Mouse (Mus musculus): ENCODE results near the gene Prrg4. TPM values are rescaled to one million over a fixed set of nuclear protein-coding genes. Genes with fewer than 3 reads are reported as not detected.
"Not testable (repeated sequence)": the region's sequence is repeated elsewhere in the genome, so short reads cannot be mapped to it uniquely, and the experiment has no call there.

Prrg4 gene
- total and polyA plus RNA-seq, 3 experiments = not detected

- H3K4me1 ChIP-seq (ENCODE audit: control insufficient read depth in 1 of 2, insufficient read depth in 2 of 2, low read length in 2 of 2); H3K4me3 ChIP-seq (ENCODE audit: control insufficient read depth in 1 of 2, insufficient read depth in 1 of 2, low read depth in 2 of 2, low read length in 2 of 2); H3K9ac ChIP-seq (ENCODE audit: control insufficient read depth, low read depth, low read length, poor library complexity, severe bottlenecking); DNase-seq (ENCODE audit: low read depth, low spot score); H3K9me3 ChIP-seq (replicated peaks; ENCODE audit: insufficient read depth, low read length); H3K27ac ChIP-seq (ENCODE audit: control insufficient read depth, low read depth, low read length); H3K27me3 ChIP-seq (ENCODE audit: control insufficient read depth in 1 of 2, insufficient read depth in 2 of 2, low read length in 2 of 2); H3K36me3 ChIP-seq (ENCODE audit: control insufficient read depth in 1 of 2, insufficient read depth in 2 of 2, low read length in 2 of 2); H3K79me2 ChIP-seq (ENCODE audit: control insufficient read depth, insufficient read depth, low read length, poor library complexity): not testable (repeated sequence)
- peak; percentile 64 for TF ChIP-seq TBP (IDR thresholded peaks at IDR 0.05; ENCODE audit: low read depth, low read length)
Observed at GRCm38 (mm10) chr2:104887331-104887730, 37.7 kb upstream of the Prrg4 start.

DNA sequence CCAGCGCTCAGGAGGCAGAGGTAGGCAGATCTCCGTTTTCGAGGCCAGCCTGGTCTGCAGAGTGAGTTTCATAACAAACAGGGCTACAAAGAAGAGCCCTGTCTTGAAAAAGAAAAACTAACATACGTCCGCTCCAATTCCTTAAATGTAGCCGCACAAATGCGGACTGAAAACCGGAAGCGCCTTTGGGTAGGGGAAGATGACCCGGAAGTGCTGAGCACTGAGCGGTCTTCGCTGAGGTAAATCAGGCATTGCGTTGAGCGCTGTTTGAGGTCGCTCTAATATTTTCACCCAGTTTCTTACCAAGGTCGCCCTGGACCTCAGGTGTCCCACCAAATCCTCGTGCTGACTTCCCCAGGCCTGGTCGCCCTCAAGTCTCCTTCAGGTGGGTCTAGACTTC is 36.4 kb upstream of the Prrg4 start:
- Histone ChIP-seq H3K27ac (ENCODE audit: control insufficient read depth, low read depth, low read length) (no peak overlapping the region), H3K4me1 (ENCODE audit: control insufficient read depth in 1 of 2, insufficient read depth in 2 of 2, low read length in 2 of 2) (no peaks in the 10 kb centered on the region), H3K79me2 (ENCODE audit: control insufficient read depth, insufficient read depth, low read length, poor library complexity) (no peaks in the 10 kb centered on the region), H3K4me3 (ENCODE audit: control insufficient read depth in 1 of 2, insufficient read depth in 1 of 2, low read depth in 2 of 2, low read length in 2 of 2) (no peak overlapping the region), H3K9me3 (replicated peaks; ENCODE audit: insufficient read depth, low read length) (no peaks in the 10 kb centered on the region), H3K9ac (ENCODE audit: control insufficient read depth, low read depth, low read length, poor library complexity, severe bottlenecking) (no peak overlapping the region), H3K27me3 (ENCODE audit: control insufficient read depth in 1 of 2, insufficient read depth in 2 of 2, low read length in 2 of 2) (peaks cover 2 to 7% of the 10 kb centered on the region in 2 experiments), H3K36me3 (ENCODE audit: control insufficient read depth in 1 of 2, insufficient read depth in 2 of 2, low read length in 2 of 2) (no peaks in the 10 kb centered on the region)
- no peak for DNase-seq (ENCODE audit: low read depth, low spot score)
- TF ChIP-seq RAD21 (IDR thresholded peaks at IDR 0.05; ENCODE audit: low read depth, low read length) (no peak), CHD2 (IDR thresholded peaks at IDR 0.05; ENCODE audit: low read length) (no peak), MAX (IDR thresholded peaks at IDR 0.05; ENCODE audit: low read length) (no peak), CHD1 (IDR thresholded peaks at IDR 0.05; ENCODE audit: low read depth, low read length) (no peak), POLR2A (IDR thresholded peaks at IDR 0.05; ENCODE audit: control insufficient read depth in 1 of 2, insufficient read depth in 1 of 2, low read depth in 1 of 2, low read length in 2 of 2, poor library complexity in 1 of 2) (no peak)

GRCm38 (mm10) chr2:104878794-104879193 is 29.1 kb upstream of the Prrg4 start:
- no peak overlapping the region for H3K4me3 ChIP-seq (ENCODE audit: control insufficient read depth in 1 of 2, insufficient read depth in 1 of 2, low read depth in 2 of 2, low read length in 2 of 2)
- H3K4me1 ChIP-seq (ENCODE audit: control insufficient read depth in 1 of 2, insufficient read depth in 2 of 2, low read length in 2 of 2) = no peaks in the 10 kb centered on the region
- no peak for TF ChIP-seq USF2 (IDR thresholded peaks at IDR 0.05; ENCODE audit: borderline replicate concordance in 1 of 2, insufficient read depth in 1 of 2, low read depth in 1 of 2, low read length in 2 of 2)
- no peak for TF ChIP-seq ZNF384 (IDR thresholded peaks at IDR 0.05; ENCODE audit: low read depth, low read length)
- TF ChIP-seq ETS1 (IDR thresholded peaks at IDR 0.05; ENCODE audit: low read depth, low read length) = no peak
- no peak for TF ChIP-seq POLR2A (IDR thresholded peaks at IDR 0.05; ENCODE audit: control insufficient read depth in 1 of 2, insufficient read depth in 1 of 2, low read depth in 1 of 2, low read length in 2 of 2, poor library complexity in 1 of 2)
- TF ChIP-seq TCF12 (IDR thresholded peaks at IDR 0.05; ENCODE audit: low read depth, low read length) = no peak
- no peak for TF ChIP-seq TAL1 (IDR thresholded peaks at IDR 0.05; ENCODE audit: low read length)
- TF ChIP-seq MAFK (IDR thresholded peaks at IDR 0.05; ENCODE audit: borderline replicate concordance, low read depth, low read length) = no peak
- TF ChIP-seq POLR2AphosphoS2 (IDR thresholded peaks at IDR 0.05; ENCODE audit: low read length) = no peak
- TF ChIP-seq POLR2AphosphoS5 (IDR thresholded peaks at IDR 0.05; ENCODE audit: borderline replicate concordance, low read depth, low read length) = no peak
- no peak for TF ChIP-seq GABPA (IDR thresholded peaks at IDR 0.05; ENCODE audit: low read depth, low read length)
- TF ChIP-seq MAZ (IDR thresholded peaks at IDR 0.05; ENCODE audit: low read depth, low read length) = no peak
- TF ChIP-seq RAD21 (IDR thresholded peaks at IDR 0.05; ENCODE audit: low read depth, low read length) = no peak
- no peak for TF ChIP-seq JUND (IDR thresholded peaks at IDR 0.05; ENCODE audit: low read depth, low read length)
- no peak for TF ChIP-seq ZC3H11A (IDR thresholded peaks at IDR 0.05; ENCODE audit: low read depth, low read length)
- no peak for TF ChIP-seq KAT2A (conservative IDR thresholded peaks at IDR 0.05; ENCODE audit: low read depth, low read length)
- TF ChIP-seq GATA1 (IDR thresholded peaks at IDR 0.05; ENCODE audit: low read depth, low read length) = no peak
- no peak for TF ChIP-seq ZMIZ1 (IDR thresholded peaks at IDR 0.05; ENCODE audit: low read depth, low read length)
- TF ChIP-seq USF1 (IDR thresholded peaks at IDR 0.05; ENCODE audit: low read depth, low read length) = no peak
- TF ChIP-seq MXI1 (IDR thresholded peaks at IDR 0.05; ENCODE audit: low read depth, low read length) = no peak
- no peak for TF ChIP-seq HCFC1 (IDR thresholded peaks at IDR 0.05; ENCODE audit: low read depth, low read length)
- H3K9me3 ChIP-seq (replicated peaks; ENCODE audit: insufficient read depth, low read length) = no peaks in the 10 kb centered on the region
- no peak overlapping the region for H3K27ac ChIP-seq (ENCODE audit: control insufficient read depth, low read depth, low read length)
- no peak overlapping the region for H3K9ac ChIP-seq (ENCODE audit: control insufficient read depth, low read depth, low read length, poor library complexity, severe bottlenecking)
- H3K79me2 ChIP-seq (ENCODE audit: control insufficient read depth, insufficient read depth, low read length, poor library complexity) = no peaks in the 10 kb centered on the region
- H3K27me3 ChIP-seq (ENCODE audit: control insufficient read depth in 1 of 2, insufficient read depth in 2 of 2, low read length in 2 of 2) = peaks cover 11 to 12% of the 10 kb centered on the region in 2 experiments
- DNase-seq (ENCODE audit: low read depth, low spot score) = no peak
- H3K36me3 ChIP-seq (ENCODE audit: control insufficient read depth in 1 of 2, insufficient read depth in 2 of 2, low read length in 2 of 2) = no peaks in the 10 kb centered on the region

Data from MEL (cell line).